Mouse (Mus musculus) kidney, embryonic 14.5 days (tissue): ENCODE measurements around the gene Olfr776. TPM values are rescaled to one million over a fixed set of nuclear protein-coding genes. Genes with fewer than 3 reads are reported as not detected.
"Not testable (repeated sequence)": the region's sequence is repeated elsewhere in the genome, so short reads cannot be mapped to it uniquely, and the experiment has no call there.

ENCODE experiments used
- ATAC-seq: fragments of 200-750 bp; cut with Nextera tagmentation; 2 replicates; pipeline ENCODE4 v1.8.0; 2017; ENCODE audit warnings: moderate number of reproducible peaks, mild to moderate bottlenecking, moderate TSS enrichment, moderate library complexity; ENCODE audit not compliant: low FRiP score, low TSS enrichment
- H3K27ac ChIP-seq: fragments of 300-500 bp; sonication (generic); 2 replicates; pipeline ENCODE4 v1.5.1; 2014; ENCODE audit warnings: low read depth, mild to moderate bottlenecking, low read length, moderate library complexity, mixed read lengths
- H3K27me3 ChIP-seq: fragments of 300-500 bp; sonication (generic); 2 replicates; pipeline ENCODE4 v1.6.1; 2014; ENCODE audit warnings: mild to moderate bottlenecking, low read length; ENCODE audit not compliant: control insufficient read depth, insufficient read depth
- H3K36me3 ChIP-seq: fragments of 300-500 bp; sonication (generic); 2 replicates; pipeline ENCODE4 v1.6.1; 2014; ENCODE audit warnings: low read length, mixed read lengths; ENCODE audit not compliant: control insufficient read depth, insufficient read depth
- H3K4me1 ChIP-seq: fragments of 300-500 bp; sonication (generic); 2 replicates; pipeline ENCODE4 v1.6.1; 2014; ENCODE audit warnings: low read length, mixed read lengths; ENCODE audit not compliant: control insufficient read depth, insufficient read depth
- H3K4me2 ChIP-seq: fragments of 300-500 bp; sonication (generic); replicated peaks from 2 replicates; pipeline ENCODE4 v1.6.1; 2014; ENCODE audit warnings: low read depth, mild to moderate bottlenecking, low read length
- H3K4me3 ChIP-seq: fragments of 300-500 bp; sonication (generic); 2 replicates; pipeline ENCODE4 v1.5.1; 2014; ENCODE audit warnings: mild to moderate bottlenecking, low read length
- H3K9ac ChIP-seq: fragments of 300-500 bp; sonication (generic); 2 replicates; pipeline ENCODE4 v1.6.1; 2014; ENCODE audit warnings: low read depth, mild to moderate bottlenecking, low read length, moderate library complexity
- H3K9me3 ChIP-seq: fragments of 300-500 bp; sonication (generic); 2 replicates; pipeline ENCODE4 v1.6.1; 2016; ENCODE audit warnings: low read length; ENCODE audit not compliant: control insufficient read depth
- WGBS: fragments of 180-500 bp; shearing (Covaris S2); extraction: QIAGEN DNeasy Blood & Tissue Kit; methylation state at CpG from one replicate; pipeline ENCODE4 v1.1.7; 2014; 5-methylcytosine and 5-hydroxymethylcytosine counted together
- polyA plus RNA-seq: library from polyadenylated mRNA; unstranded; fragments of >200 nt; fragmentation: Nextera tagmentation; extraction: Ambion mirVana; gene quantifications from 2 replicates; pipeline ENCODE4 v1.2.1, GENCODE M21; 2014

The Olfr776 gene
- not detected in 2 replicates for polyA plus RNA-seq

- Histone ChIP-seq H3K27me3 (no peaks in the 10 kb centered on the region), H3K36me3 (no peaks in the 10 kb centered on the region), H3K4me1 (no peaks in the 10 kb centered on the region), H3K4me3 (no peak within 1 kb of the TSS), H3K4me2 (no peak within 1 kb of the TSS), H3K9me3 (no peaks in the 10 kb centered on the region), H3K9ac (no peak within 1 kb of the TSS), H3K27ac (no peak within 1 kb of the TSS)
- no peak for ATAC-seq
These were observed at the start of gene Olfr776 for GRCm38 (mm10) chr10:129258827-129259226. Olfr776 (plus strand) TSS chr10:129259127.

DNA sequence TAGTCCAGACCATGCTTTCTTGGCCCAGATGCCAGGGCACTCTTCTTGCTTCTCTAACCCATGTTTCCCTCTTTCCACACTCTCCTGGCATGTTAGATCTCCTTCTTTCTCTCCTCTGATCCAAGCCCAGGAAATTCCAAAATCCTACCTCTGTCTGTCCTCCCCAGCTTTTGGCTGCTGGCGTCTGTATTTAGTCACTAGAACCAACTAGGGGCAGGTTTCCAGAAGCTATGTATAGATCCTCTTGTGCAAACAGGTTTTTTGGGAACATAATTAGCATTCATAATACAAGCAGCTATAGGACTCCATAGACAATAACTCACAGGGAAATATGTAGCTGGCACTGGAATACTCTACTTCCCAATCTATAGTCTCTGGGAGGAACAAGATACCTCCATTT is 28.2 kb upstream of the Olfr776 start:
- no peak overlapping the region for H3K27ac ChIP-seq
- H3K27me3 ChIP-seq = no peaks in the 10 kb centered on the region
- H3K9me3 ChIP-seq = no peaks in the 10 kb centered on the region
- H3K36me3 ChIP-seq = no peaks in the 10 kb centered on the region
- no peaks in the 10 kb centered on the region for H3K4me1 ChIP-seq
- no peak overlapping the region for H3K4me2 ChIP-seq
- ATAC-seq = no peak
- H3K4me3 ChIP-seq = no peak overlapping the region
- H3K9ac ChIP-seq = no peak overlapping the region
- WGBS = 84% methylated on average over 1 of the region's 1 CpGs

GRCm38 (mm10) chr10:129235904-129236303 is 23.0 kb upstream of the Olfr776 start, which contains the start of gene Olfr774:
Olfr774 (plus strand) TSS chr10:129236204.
- Histone ChIP-seq H3K27me3 (no peaks in the 10 kb centered on the region), H3K9ac (no peak within 1 kb of the TSS), H3K9me3 (no peaks in the 10 kb centered on the region), H3K4me2 (no peak within 1 kb of the TSS), H3K4me1 (no peaks in the 10 kb centered on the region), H3K27ac (no peak within 1 kb of the TSS), H3K36me3 (no peaks in the 10 kb centered on the region), H3K4me3 (no peak within 1 kb of the TSS)
- 73% methylated on average over 2 of the region's 2 CpGs for WGBS
- ATAC-seq = no peak

- no peak within 1 kb of the TSS for H3K4me3 ChIP-seq
- H3K36me3 ChIP-seq = no peaks in the 10 kb centered on the region
- no peak within 1 kb of the TSS for H3K9ac ChIP-seq
- no peaks in the 10 kb centered on the region for H3K27me3 ChIP-seq
- no peak for ATAC-seq
- WGBS = 70% methylated on average over 3 of the region's 3 CpGs
- no peak within 1 kb of the TSS for H3K27ac ChIP-seq
- H3K4me1 ChIP-seq = no peaks in the 10 kb centered on the region
- no peak within 1 kb of the TSS for H3K4me2 ChIP-seq
- H3K9me3 ChIP-seq = no peaks in the 10 kb centered on the region
These were observed 10.8 kb upstream of the Olfr776 start, which contains the start of gene Olfr775 for GRCm38 (mm10) chr10:129248112-129248511. Olfr775 (plus strand) TSS chr10:129248412.

GRCm38 (mm10) chr10:129271081-129271535 is 12.2 kb downstream of the Olfr776 start, which contains the start of gene Olfr777:
Olfr777 (minus strand) TSS chr10:129271485.
- Histone ChIP-seq H3K9me3 (no peaks in the 10 kb centered on the region), H3K4me2 (no peak within 1 kb of the TSS), H3K4me3 (no peak within 1 kb of the TSS), H3K36me3 (no peaks in the 10 kb centered on the region), H3K27ac (no peak within 1 kb of the TSS), H3K27me3 (no peaks in the 10 kb centered on the region), H3K4me1 (no peaks in the 10 kb centered on the region), H3K9ac (no peak within 1 kb of the TSS)
- no peak for ATAC-seq
- 91% methylated on average over 2 of the region's 2 CpGs for WGBS

DNA sequence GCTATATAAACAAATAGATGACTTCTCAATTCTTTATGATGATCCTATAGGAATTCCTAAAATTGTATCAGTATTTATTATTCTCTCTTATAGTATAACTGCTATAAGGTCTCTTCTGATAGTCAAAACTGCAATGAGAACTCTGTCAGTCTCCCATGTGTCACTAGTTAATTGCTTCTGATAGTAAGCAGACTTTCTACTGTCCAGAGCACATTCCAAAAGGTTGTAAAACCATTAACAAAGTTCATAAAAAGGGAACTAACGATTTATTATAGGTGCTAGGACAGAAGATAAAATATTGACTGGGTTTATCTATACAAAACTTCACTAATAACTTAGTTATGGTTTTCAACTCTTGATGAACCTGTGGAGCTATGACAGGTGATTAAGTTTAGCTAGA is 54.0 kb downstream of the Olfr776 start:
- not testable (repeated sequence) for H3K4me1 ChIP-seq, H3K9me3 ChIP-seq, H3K4me2 ChIP-seq, H3K27ac ChIP-seq, ATAC-seq, H3K27me3 ChIP-seq, H3K4me3 ChIP-seq, H3K9ac ChIP-seq, H3K36me3 ChIP-seq
- 60% methylated on average over 1 of the region's 1 CpGs for WGBS

- no CpG with 5 or more reads among the region's 1 CpGs for WGBS
- not testable (repeated sequence) for ATAC-seq
These were observed 54.6 kb downstream of the Olfr776 start for GRCm38 (mm10) chr10:129313521-129313920.

More at GRCm38 (mm10) chr10:129313521-129313920, 54.6 kb downstream of the Olfr776 start:
- not testable (repeated sequence) for H3K4me2 ChIP-seq, H3K4me3 ChIP-seq, H3K27me3 ChIP-seq, H3K9ac ChIP-seq, H3K4me1 ChIP-seq, H3K27ac ChIP-seq, H3K9me3 ChIP-seq, H3K36me3 ChIP-seq

Other genes starting within 250 kb of the Olfr776 start
- gene Olfr763, start 248.3 kb upstream of the Olfr776 start, polyA plus RNA-seq = not detected in 2 replicates
- gene Olfr764-ps1, start 219.2 kb upstream of the Olfr776 start, polyA plus RNA-seq = not detected in 2 replicates
- gene Olfr765, start 209.1 kb upstream of the Olfr776 start, polyA plus RNA-seq = not detected in 2 replicates
- gene Olfr766-ps1, start 190.2 kb upstream of the Olfr776 start, polyA plus RNA-seq = not detected in 2 replicates
- not detected in 2 replicates for gene Olfr767, start 176.2 kb upstream of the Olfr776 start, polyA plus RNA-seq
- gene Olfr768, start 159.8 kb upstream of the Olfr776 start, polyA plus RNA-seq = not detected in 2 replicates
- not detected in 2 replicates for gene Olfr769, start 141.3 kb upstream of the Olfr776 start, polyA plus RNA-seq
- gene Olfr770, start 120.1 kb upstream of the Olfr776 start, polyA plus RNA-seq = not detected in 2 replicates
- not detected in 2 replicates for gene Olfr771, start 94.4 kb upstream of the Olfr776 start, polyA plus RNA-seq
- gene Olfr772, start 81.2 kb upstream of the Olfr776 start, polyA plus RNA-seq = not detected in 2 replicates
- gene Olfr773, start 71.7 kb upstream of the Olfr776 start, polyA plus RNA-seq = not detected in 2 replicates
- not detected in 2 replicates for gene Olfr774, start 22.9 kb upstream of the Olfr776 start, polyA plus RNA-seq
- not detected in 2 replicates for gene Olfr775, start 10.7 kb upstream of the Olfr776 start, polyA plus RNA-seq
- not detected in 2 replicates for gene Olfr777, start 12.4 kb downstream of the Olfr776 start, polyA plus RNA-seq
- gene Olfr780, start 59.0 kb downstream of the Olfr776 start, polyA plus RNA-seq = not detected in 2 replicates
- gene Olfr781, start 69.7 kb downstream of the Olfr776 start, polyA plus RNA-seq = not detected in 2 replicates
- gene Olfr782, start 89.7 kb downstream of the Olfr776 start, polyA plus RNA-seq = not detected in 2 replicates
- gene Olfr784, start 125.0 kb downstream of the Olfr776 start, polyA plus RNA-seq = 0.07 TPM in 1 of 2 replicates, not detected in the other
- not detected in 2 replicates for gene Olfr785, start 146.3 kb downstream of the Olfr776 start, polyA plus RNA-seq
- gene Olfr786, start 168.2 kb downstream of the Olfr776 start, polyA plus RNA-seq = not detected in 2 replicates
- not detected in 2 replicates for gene Olfr787, start 202.7 kb downstream of the Olfr776 start, polyA plus RNA-seq
- not detected in 2 replicates for gene Olfr788, start 211.9 kb downstream of the Olfr776 start, polyA plus RNA-seq
- gene Olfr789, start 225.6 kb downstream of the Olfr776 start, polyA plus RNA-seq = not detected in 2 replicates
- gene Olfr790, start 239.4 kb downstream of the Olfr776 start, polyA plus RNA-seq = not detected in 2 replicates